Mouse (Mus musculus) heart, embryonic 12.5 days (tissue): Measurements from ENCODE around the gene Acrv1. TPM values are rescaled to one million over a fixed set of nuclear protein-coding genes. Genes with fewer than 3 reads are reported as not detected.
"Not testable (repeated sequence)": the region's sequence is repeated elsewhere in the genome, so short reads cannot be mapped to it uniquely, and the experiment has no call there.

ENCODE experiments used
- ATAC-seq: fragments of 200-750 bp; cut with Nextera tagmentation; 2 replicates; pipeline ENCODE4 v1.8.0; 2017; ENCODE audit warnings: moderate TSS enrichment, moderate library complexity; ENCODE audit not compliant: insufficient number of reproducible peaks, low FRiP score
- H3K27ac ChIP-seq: fragments of 300-500 bp; sonication (generic); 2 replicates; pipeline ENCODE4 v1.5.1; 2016; ENCODE audit warnings: mild to moderate bottlenecking, moderate library complexity; ENCODE audit not compliant: poor library complexity, severe bottlenecking
- H3K27me3 ChIP-seq: fragments of 300-500 bp; sonication (generic); replicated peaks from 2 replicates; pipeline ENCODE4 v1.6.1; 2016; ENCODE audit warnings: mild to moderate bottlenecking, moderate library complexity
- H3K36me3 ChIP-seq: fragments of 300-500 bp; sonication (generic); 2 replicates; pipeline ENCODE4 v1.6.1; 2016; ENCODE audit warnings: mild to moderate bottlenecking, moderate library complexity
- H3K4me1 ChIP-seq: fragments of 300-500 bp; sonication (generic); replicated peaks from 2 replicates; pipeline ENCODE4 v1.6.1; 2016; ENCODE audit warnings: mild to moderate bottlenecking
- H3K4me2 ChIP-seq: fragments of 300-500 bp; sonication (generic); 2 replicates; pipeline ENCODE4 v1.6.1; 2016; ENCODE audit warnings: mild to moderate bottlenecking, moderate library complexity
- H3K4me3 ChIP-seq: fragments of 300-500 bp; sonication (generic); 2 replicates; pipeline ENCODE4 v1.5.1; 2016; ENCODE audit warnings: mild to moderate bottlenecking
- H3K9ac ChIP-seq: fragments of 300-500 bp; sonication (generic); 2 replicates; pipeline ENCODE4 v1.6.1; 2016; ENCODE audit warnings: mild to moderate bottlenecking, moderate library complexity
- H3K9me3 ChIP-seq: fragments of 300-500 bp; sonication (generic); replicated peaks from 2 replicates; pipeline ENCODE4 v1.6.1; 2016; ENCODE audit warnings: mild to moderate bottlenecking, moderate library complexity
- WGBS: fragments of 180-500 bp; shearing (Covaris S2); methylation state at CpG from one replicate; pipeline ENCODE4 v1.1.7; 2016; 5-methylcytosine and 5-hydroxymethylcytosine counted together
- polyA plus RNA-seq: library from polyadenylated mRNA; unstranded; fragments of >200 nt; fragmentation: Nextera tagmentation; extraction: Ambion mirVana; gene quantifications from 2 replicates; pipeline ENCODE4 v1.2.1, GENCODE M21; 2016

The Acrv1 gene
- polyA plus RNA-seq = not detected in 2 replicates

- Histone ChIP-seq H3K27me3 (no peaks in the 10 kb centered on the region), H3K36me3 (no peaks in the 10 kb centered on the region), H3K4me1 (no peaks in the 10 kb centered on the region), H3K4me2 (no peak within 1 kb of the TSS), H3K9me3 (no peaks in the 10 kb centered on the region), H3K27ac (no peak within 1 kb of the TSS), H3K9ac (no peak within 1 kb of the TSS), H3K4me3 (no peak within 1 kb of the TSS)
- no peak for ATAC-seq
- 69% methylated on average over 1 of the region's 1 CpGs for WGBS
These were observed at the start of gene Acrv1 for GRCm38 (mm10) chr9:36692920-36693319. Gene Acrv1, plus strand, starts transcription at chr9:36693220.

DNA sequence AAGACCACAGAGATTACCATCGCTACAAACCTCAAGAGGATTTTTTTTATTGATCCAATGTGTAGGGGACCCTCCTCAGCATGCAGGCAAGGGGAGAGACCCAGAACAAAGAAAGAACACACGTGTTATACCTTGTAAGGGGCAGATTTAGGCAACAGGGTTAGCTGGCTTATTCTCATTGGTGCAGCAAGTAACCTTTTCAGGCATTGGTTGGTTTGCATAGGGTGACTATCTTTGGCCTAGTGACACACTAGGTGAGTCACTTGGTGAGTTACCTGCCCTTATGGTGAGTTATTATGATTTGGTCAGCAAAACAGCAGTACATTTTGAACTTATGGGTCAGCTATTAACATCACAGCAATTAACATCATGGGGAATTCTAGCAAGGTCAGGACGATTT, 49.7 kb upstream of the Acrv1 start, which contains the start of gene A630095E13Rik:
Gene A630095E13Rik, minus strand, starts transcription at position 101 of the 400 bp plus-strand sequence.
- H3K27me3 ChIP-seq, H3K27ac ChIP-seq, H3K4me1 ChIP-seq, H3K36me3 ChIP-seq, ATAC-seq, H3K4me3 ChIP-seq, H3K9ac ChIP-seq, H3K4me2 ChIP-seq: not testable (repeated sequence)
- H3K9me3 ChIP-seq = 0 out of 2 replicates have a peak, but pooled peaks cover 17% of the 10 kb centered on the region
- 50% methylated on average over 3 of the region's 3 CpGs for WGBS

- no peak overlapping the region for H3K4me3 ChIP-seq
- H3K36me3 ChIP-seq = no peaks in the 10 kb centered on the region
- H3K4me2 ChIP-seq = no peak overlapping the region
- WGBS = 66% methylated on average over 2 of the region's 2 CpGs
- H3K9ac ChIP-seq = no peak overlapping the region
- ATAC-seq = no peak
- H3K9me3 ChIP-seq = no peaks in the 10 kb centered on the region
- H3K27me3 ChIP-seq = no peaks in the 10 kb centered on the region
- H3K27ac ChIP-seq = no peak overlapping the region
- no peaks in the 10 kb centered on the region for H3K4me1 ChIP-seq
These were observed 11.6 kb upstream of the Acrv1 start for GRCm38 (mm10) chr9:36681424-36681823.

- ATAC-seq = no peak
- Histone ChIP-seq H3K4me1 (no peaks in the 10 kb centered on the region), H3K4me3 (no peak overlapping the region), H3K27me3 (no peaks in the 10 kb centered on the region), H3K4me2 (no peak overlapping the region), H3K36me3 (no peaks in the 10 kb centered on the region), H3K9me3 (no peaks in the 10 kb centered on the region), H3K9ac (no peak overlapping the region), H3K27ac (no peak overlapping the region)
These were observed 5.7 kb upstream of the Acrv1 start for GRCm38 (mm10) chr9:36687329-36687728.

DNA sequence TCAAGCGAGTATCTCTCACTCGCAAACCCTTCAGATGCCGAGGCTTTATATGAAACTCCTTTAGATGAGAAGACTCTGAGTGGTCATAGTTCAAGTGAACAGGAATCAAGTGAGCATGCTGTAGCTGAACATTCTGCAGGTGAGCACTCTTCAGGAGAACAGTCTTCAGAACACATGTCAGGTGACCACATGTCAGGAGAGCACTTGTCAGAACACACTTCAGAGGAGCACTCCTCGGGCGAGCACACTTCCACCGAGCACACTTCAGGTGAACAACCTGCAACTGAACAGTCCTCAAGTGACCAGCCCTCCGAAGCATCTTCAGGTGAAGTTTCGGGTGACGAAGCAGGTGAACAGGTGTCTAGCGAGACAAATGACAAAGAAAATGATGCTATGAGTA, 1.3 kb downstream of the Acrv1 start:
- no peaks in the 10 kb centered on the region for H3K9me3 ChIP-seq
- H3K27me3 ChIP-seq = no peaks in the 10 kb centered on the region
- ATAC-seq = no peak
- H3K36me3 ChIP-seq = no peaks in the 10 kb centered on the region
- no peak overlapping the region for H3K9ac ChIP-seq
- 87% methylated on average over 10 of the region's 10 CpGs for WGBS
- H3K4me3 ChIP-seq = no peak overlapping the region
- no peak overlapping the region for H3K27ac ChIP-seq
- no peaks in the 10 kb centered on the region for H3K4me1 ChIP-seq
- no peak overlapping the region for H3K4me2 ChIP-seq

GRCm38 (mm10) chr9:36705923-36706322, 12.9 kb downstream of the Acrv1 start:
- no peak; the same call in 1 of the 2 replicates for ATAC-seq
- H3K4me3 ChIP-seq = no peak overlapping the region
- H3K36me3 ChIP-seq = peaks cover 12% of the 10 kb centered on the region
- H3K27ac ChIP-seq = peak overlapping the region; percentile 47; the same call in 1 of the 2 replicates
- no peak overlapping the region for H3K9ac ChIP-seq
- no peaks in the 10 kb centered on the region for H3K27me3 ChIP-seq
- peaks cover 11% of the 10 kb centered on the region; the same call in 1 of the 2 replicates for H3K4me1 ChIP-seq
- no peaks in the 10 kb centered on the region for H3K9me3 ChIP-seq
- H3K4me2 ChIP-seq = peak overlapping the region; percentile 8; the same call in 1 of the 2 replicates
- 58% methylated on average over 3 of the region's 3 CpGs for WGBS

DNA sequence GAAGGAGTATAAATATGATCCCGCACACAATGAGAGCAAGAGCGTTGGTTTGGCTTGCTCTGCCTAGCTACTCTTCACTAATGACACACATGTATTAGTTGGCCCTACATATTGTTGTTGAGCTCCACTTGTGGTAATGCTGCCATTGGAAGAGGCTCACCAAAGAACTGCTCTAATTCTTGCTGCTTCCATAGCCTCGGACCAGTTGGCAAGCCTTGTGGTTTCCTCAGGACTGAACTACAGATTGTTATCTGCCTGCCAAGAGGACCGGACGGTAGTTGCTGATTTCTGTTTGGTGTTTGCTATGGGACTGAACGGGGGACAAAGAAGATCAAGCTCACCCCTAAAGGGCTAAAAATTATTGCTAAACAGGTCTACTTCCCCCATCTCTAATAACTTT, 14.3 kb downstream of the Acrv1 start:
- WGBS = 87% methylated on average over 6 of the region's 6 CpGs
- H3K4me2 ChIP-seq = no peak overlapping the region
- H3K36me3 ChIP-seq = peaks cover 17% of the 10 kb centered on the region
- peaks cover 11% of the 10 kb centered on the region; the same call in 1 of the 2 replicates for H3K4me1 ChIP-seq
- no peak overlapping the region for H3K4me3 ChIP-seq
- H3K27ac ChIP-seq = no peak overlapping the region
- no peaks in the 10 kb centered on the region for H3K9me3 ChIP-seq
- no peaks in the 10 kb centered on the region for H3K27me3 ChIP-seq
- no peak for ATAC-seq
- no peak overlapping the region for H3K9ac ChIP-seq

GRCm38 (mm10) chr9:36716624-36717023, 23.6 kb downstream of the Acrv1 start:
- no peaks in the 10 kb centered on the region for H3K27me3 ChIP-seq
- no peaks in the 10 kb centered on the region for H3K4me1 ChIP-seq
- peaks cover 47% of the 10 kb centered on the region for H3K36me3 ChIP-seq
- 77% methylated on average over 3 of the region's 3 CpGs for WGBS
- H3K9ac ChIP-seq = no peak overlapping the region
- H3K4me2 ChIP-seq = no peak overlapping the region
- H3K27ac ChIP-seq = no peak overlapping the region
- no peaks in the 10 kb centered on the region for H3K9me3 ChIP-seq
- no peak overlapping the region for H3K4me3 ChIP-seq
- ATAC-seq = no peak

GRCm38 (mm10) chr9:36726131-36727033, 33.4 kb downstream of the Acrv1 start:
- no peaks in the 10 kb centered on the region for H3K27me3 ChIP-seq
- H3K4me1 ChIP-seq = peaks cover 13% of the 10 kb centered on the region; the same call in 1 of the 2 replicates
- H3K9me3 ChIP-seq = no peaks in the 10 kb centered on the region
- H3K4me2 ChIP-seq = peak overlapping the region; percentile 94
- under 1% methylated on average over 50 of the region's 53 CpGs for WGBS
- H3K9ac ChIP-seq = peak overlapping the region; percentile 81
- H3K4me3 ChIP-seq = peak overlapping the region; percentile 71
- peak overlapping the region; percentile 91 for H3K27ac ChIP-seq
- H3K36me3 ChIP-seq = peaks cover 21% of the 10 kb centered on the region
- peak; percentile 94 for ATAC-seq

DNA sequence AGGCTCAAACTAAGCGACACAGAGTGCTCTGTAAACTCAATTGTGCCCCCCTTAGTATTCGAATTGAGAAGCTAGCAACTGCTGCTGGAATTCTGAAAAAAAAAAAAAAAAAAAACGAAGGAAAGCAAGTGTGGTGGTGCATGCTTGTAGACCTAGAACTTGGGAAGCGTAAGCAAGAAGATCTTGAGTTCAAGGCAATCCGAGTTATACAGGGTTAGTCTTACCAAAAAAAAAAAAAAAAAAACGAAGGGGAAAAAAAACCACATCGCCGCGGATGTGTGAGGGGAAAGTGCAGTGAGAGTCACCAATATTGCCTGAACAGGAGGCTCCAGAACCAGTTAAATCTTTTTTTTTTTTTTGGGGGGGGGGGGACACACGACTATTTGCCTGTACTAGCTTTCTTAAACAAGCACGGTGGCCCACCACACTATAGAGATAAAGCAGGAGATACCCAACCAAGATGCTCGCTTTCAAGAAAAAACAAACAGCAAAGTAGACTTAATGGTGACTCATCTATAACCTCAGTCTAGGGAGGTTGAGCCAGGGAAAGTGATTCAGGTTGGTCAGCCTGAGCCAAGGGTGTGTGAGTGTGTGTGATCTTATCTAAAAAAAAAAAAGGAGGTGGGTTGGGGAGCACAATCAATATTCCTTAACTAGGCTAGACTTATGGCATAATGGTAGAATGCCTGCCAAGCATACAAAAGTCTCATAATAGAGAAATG, 34.2 kb downstream of the Acrv1 start, which contains the start of gene Chek1:
Gene Chek1, minus strand, starts transcription at position 32 of the 722 bp plus-strand sequence.
- WGBS = under 1% methylated on average over 12 of the region's 12 CpGs

More for the DNA sequence above, 34.2 kb downstream of the Acrv1 start, which contains the start of gene Chek1:
- no peak for ATAC-seq
- Histone ChIP-seq H3K4me1 (peaks cover 13% of the 10 kb centered on the region; the same call in 1 of the 2 replicates), H3K9ac (peak within 1 kb of the TSS; percentile 81), H3K4me2 (peak within 1 kb of the TSS; percentile 94), H3K27me3 (no peaks in the 10 kb centered on the region), H3K27ac (peak within 1 kb of the TSS; percentile 91), H3K9me3 (no peaks in the 10 kb centered on the region), H3K4me3 (peak within 1 kb of the TSS; percentile 71), H3K36me3 (peaks cover 16% of the 10 kb centered on the region)
